Mouse (Mus musculus) liver, adult (tissue): Measurements from ENCODE around the gene Zfp40.

ENCODE experiments used
- GATA4 ChIP-seq: IDR thresholded peaks from 2 replicates; pipeline ENCODE4 v1.6.1; 2014; ENCODE audit warnings: mild to moderate bottlenecking, low read length; ENCODE audit not compliant: insufficient replicate concordance

Gene Zfp40

GRCm38 (mm10) chr17:23192453-23193379 lies at the start of gene Zfp40:
Zfp40 (minus strand) TSS chr17:23193252.
- TF ChIP-seq GATA4 = no peak

DNA sequence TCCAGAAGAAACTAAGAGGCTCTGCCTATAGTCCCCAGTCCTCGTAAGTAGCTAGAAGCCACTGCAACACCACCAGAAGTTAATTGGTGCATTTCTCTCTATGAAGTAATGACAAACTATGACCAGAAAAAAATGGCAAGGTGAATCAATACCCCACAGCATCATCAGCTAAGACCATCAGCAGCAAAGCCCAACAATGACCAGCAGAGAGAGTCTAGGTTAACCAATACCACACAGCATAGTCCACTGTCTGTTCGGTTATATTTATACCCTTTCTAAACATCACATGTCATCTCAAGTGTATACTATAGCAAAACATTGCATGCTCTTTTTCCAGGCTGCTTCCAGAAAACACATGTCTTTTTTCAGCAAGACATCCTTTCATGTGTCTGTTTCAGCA lies 25.3 kb upstream of the Zfp40 start:
- TF ChIP-seq GATA4 = no peak

DNA sequence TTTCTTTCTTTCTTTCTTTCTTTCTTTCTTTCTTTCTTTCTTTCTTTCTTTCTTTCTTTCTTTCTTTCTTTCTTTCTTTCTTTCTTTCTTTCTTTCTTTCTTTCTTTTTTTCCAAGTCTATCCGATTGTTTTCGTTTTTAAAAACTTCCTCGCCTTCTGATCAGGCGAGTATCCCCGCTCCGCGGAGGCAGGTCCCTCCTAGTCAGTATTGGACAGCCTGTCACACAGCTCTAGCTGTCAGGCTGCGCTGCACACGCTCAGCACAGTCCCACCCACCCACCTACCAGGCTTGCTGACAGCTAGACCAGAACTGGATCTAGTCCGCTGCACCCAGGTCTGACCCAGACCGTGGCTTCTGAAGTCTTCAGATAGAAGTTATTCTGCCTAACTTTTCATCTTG lies 389 bp upstream of the Zfp40 start:
- no peak for TF ChIP-seq GATA4

- no peak for TF ChIP-seq GATA4
Measured at GRCm38 (mm10) chr17:23187680-23188079, 5.4 kb downstream of the Zfp40 start.
